Mouse (Mus musculus) small intestine, adult 2 months (tissue): ENCODE measurements around the gene Pklr.
A peak's percentile ranks its signal among the peaks of the same experiment; 100 is the strongest.

Source experiments
- CTCF ChIP-seq: fragments of 200-500 bp; IDR thresholded peaks from 2 replicates; pipeline ENCODE4 v1.5.1; 2012; ENCODE audit warnings: low read depth, mild to moderate bottlenecking, control low read depth, inconsistent platforms, low read length, moderate library complexity, mixed read lengths; ENCODE audit not compliant: insufficient replicate concordance, insufficient read length; ENCODE audit errors: extremely low read depth
- POLR2A ChIP-seq: fragments of 200-500 bp; IDR thresholded peaks from 2 replicates; pipeline ENCODE4 v1.6.1; 2012; ENCODE audit warnings: low read depth, mild to moderate bottlenecking, control low read depth, inconsistent platforms, low read length, moderate library complexity

GRCm38 (mm10) chr3:89164506-89165267 is 28.7 kb downstream of the Pklr start, which contains the start of gene Clk2:
- TF ChIP-seq CTCF, result no peak
- TF ChIP-seq POLR2A, result peak; percentile 89
